Mouse (Mus musculus): ENCODE data around the gene Ankrd28.
A peak's percentile ranks its signal among the peaks of the same experiment; 100 is the strongest.

Gene Ankrd28

DNA sequence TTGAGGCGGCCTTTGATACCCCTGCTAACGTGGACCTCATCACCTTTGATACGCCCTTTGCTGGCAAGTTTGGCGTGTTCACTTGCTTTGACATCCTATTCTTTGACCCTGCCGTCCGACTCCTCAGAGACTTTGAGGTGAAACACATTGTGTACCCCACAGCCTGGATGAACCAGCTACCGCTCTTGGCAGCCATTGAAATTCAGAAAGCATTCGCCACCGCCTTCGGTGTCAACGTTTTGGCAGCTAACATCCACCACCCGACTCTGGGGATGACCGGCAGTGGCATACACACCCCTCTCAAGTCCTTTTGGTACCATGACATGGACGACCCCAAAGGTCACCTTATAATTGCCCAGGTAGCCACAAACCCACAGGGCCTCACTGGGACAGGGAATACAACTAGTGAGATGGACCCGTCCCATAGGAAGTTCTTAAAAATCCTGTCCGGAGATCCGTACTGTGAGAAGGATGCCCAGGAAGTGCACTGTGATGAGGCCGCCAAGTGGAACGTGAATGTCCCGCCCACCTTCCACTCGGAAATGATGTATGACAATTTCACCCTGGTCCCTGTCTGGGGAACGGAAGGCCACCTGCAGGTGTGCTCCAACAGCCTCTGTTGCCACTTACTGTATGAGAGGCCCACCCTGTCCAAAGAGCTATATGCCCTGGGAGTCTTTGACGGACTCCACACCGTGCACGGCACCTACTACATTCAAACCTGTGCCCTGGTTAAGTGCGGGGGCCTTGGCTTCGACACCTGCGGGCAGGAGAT is 163.3 kb downstream of the Ankrd28 start:
- DNase-seq (ENCODE audit: extremely low spot score, low spot score): no peak

DNA sequence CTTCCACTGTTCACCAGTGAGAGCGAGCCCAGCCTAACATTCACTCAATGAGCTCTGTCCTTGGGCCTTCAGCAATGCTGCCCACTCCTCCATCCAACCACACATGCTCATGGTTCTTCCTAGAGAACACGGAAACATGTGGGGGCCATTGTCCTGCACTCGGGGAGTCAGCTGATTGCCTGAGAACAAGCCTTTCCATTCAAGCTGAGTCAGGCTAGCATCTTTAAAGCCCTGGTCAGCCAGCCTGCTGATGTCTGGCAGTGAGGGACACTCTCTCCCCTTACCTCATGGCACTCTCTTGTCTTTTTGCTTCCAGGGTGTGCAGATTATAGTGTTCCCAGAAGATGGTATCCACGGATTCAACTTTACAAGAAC is 164.9 kb downstream of the Ankrd28 start:
- DNase-seq (ENCODE audit: extremely low spot score, low spot score): no peak

DNA sequence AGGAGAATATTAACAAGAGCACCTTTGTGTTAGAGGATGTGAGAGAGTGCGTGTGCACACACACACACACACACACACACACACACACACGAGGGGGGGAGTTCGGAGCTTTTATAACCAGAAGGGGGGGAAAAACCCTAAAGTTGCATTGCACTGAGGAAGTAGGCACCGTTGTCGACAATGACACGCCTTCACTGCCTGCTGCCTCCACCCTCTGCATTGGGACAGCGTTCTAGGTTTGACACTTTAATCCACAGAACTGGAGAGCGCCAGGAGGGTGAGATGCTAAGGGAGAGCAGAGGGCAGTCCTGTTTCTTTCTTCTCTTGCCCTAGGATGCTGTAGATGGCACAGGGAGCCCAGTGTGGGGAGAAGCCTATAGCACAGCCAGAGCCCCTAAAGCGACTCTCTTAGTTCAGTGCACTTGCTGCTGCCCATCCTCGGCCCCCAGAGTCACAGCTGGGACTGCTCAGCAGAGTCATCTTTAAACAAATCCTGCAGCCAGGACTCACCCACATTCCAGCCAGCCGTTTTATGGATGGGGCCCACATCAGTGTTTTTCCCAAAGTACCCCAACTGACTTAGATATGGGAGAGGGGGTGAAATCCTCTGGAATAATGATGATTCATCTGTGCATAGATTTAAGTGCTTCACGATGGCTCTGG is 165.4 kb downstream of the Ankrd28 start:
- DNase-seq (ENCODE audit: extremely low spot score, low spot score): no peak

DNA sequence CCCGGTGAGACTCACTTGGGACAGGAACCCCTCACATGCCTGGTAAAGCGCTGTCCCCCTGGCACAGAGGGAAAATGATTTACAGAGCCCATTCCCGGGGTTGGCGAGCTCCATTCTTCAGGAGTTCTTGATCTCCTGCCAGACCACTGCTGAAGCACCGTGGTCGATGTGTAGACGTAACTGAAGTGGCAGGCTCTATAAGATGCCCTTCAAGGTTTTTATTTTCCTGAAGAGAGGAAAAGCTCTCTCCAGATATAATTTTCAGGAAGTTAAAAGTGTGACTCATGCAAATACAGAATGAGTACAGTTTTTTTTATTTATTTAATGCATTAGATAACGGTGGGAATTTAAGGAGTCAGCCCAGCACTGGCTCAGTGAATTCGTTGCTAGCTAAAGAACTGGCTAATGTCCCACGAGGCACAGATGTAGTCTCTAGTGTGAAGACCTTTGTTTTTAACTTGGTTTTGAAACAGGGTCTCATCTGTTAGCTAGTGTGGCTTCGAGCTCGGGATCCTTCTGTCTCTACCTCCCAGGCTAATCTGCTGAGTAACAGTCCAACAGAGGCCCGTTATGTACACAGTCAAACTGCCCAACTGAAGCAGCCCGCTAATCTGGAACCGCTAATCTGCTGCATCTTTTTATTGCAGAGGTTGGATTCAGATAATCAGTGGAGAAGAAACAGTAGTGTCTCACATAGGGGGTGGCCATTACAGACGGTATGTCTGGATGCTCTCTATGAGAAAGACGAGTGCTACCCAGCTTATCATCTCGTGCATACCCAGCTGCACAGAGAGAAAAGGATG is 166.2 kb downstream of the Ankrd28 start:
- no peak for DNase-seq (ENCODE audit: extremely low spot score, low spot score)

DNA sequence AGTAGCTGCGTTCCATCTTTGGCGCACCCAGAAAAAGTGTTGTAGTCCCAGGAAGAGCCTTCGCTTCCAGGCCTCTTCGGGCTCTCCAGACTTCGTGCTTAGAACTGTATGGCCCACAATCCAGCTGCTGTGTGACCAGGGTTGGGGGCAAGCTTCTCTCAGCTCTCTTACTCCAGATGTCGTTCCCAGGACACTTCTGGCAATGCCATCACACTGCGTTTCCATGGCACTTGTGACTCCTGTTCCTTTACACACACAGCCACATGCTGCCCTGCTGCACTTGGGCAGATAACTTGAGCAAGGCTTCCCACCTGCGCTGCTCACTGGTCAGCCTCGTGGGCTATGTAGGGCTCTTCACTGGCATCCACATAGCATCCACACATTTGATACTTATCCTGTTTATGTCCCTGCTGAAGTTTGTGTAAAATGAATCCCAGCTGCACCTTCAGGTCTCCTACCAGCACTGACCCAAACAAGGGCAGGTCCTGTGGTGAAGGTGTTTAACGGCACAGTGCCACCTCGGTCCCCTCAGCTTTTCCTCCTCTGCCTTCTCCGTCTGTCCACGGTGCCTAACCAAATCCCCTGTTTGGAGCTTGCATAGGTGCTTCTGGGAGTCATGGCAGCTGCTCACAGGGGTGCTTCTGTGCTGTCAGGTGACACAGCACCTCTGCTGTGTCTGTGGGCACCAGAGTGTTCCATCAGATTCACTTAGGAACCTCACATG is 166.9 kb downstream of the Ankrd28 start:
- DNase-seq (ENCODE audit: extremely low spot score, low spot score): no peak

DNA sequence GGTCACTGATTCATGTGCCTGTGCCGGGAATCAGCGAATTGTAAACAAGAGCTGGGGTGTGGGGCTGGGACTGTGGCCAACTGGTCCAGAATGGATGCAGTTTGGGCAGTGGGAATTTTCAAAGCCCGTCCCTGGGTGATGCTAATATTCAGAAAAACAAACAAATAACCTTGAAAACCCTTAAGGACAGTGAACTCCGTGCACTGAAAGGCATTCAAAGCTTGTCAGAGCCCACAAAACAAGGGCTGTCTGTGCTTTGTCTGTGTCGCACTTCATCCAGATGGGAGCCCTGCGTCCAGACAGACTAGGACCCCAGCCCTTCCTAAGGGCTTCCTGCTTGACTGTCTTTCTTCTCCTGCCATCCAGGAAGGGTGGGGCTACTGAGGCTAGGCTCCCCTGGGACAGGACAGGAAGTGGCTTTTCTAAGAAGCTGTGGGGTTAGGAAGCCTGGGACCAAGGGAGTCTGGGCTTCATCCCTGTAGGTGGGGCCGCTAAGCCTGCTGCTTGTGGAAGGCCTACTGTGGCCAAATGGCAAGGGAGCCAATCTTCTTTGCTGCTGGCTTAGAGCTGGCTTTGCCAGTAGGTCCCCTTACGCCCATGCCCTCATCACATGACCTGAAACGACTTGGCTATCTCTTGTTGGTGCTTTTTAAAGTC is 167.8 kb downstream of the Ankrd28 start:
- DNase-seq (ENCODE audit: extremely low spot score, low spot score): peak; percentile 50

DNA sequence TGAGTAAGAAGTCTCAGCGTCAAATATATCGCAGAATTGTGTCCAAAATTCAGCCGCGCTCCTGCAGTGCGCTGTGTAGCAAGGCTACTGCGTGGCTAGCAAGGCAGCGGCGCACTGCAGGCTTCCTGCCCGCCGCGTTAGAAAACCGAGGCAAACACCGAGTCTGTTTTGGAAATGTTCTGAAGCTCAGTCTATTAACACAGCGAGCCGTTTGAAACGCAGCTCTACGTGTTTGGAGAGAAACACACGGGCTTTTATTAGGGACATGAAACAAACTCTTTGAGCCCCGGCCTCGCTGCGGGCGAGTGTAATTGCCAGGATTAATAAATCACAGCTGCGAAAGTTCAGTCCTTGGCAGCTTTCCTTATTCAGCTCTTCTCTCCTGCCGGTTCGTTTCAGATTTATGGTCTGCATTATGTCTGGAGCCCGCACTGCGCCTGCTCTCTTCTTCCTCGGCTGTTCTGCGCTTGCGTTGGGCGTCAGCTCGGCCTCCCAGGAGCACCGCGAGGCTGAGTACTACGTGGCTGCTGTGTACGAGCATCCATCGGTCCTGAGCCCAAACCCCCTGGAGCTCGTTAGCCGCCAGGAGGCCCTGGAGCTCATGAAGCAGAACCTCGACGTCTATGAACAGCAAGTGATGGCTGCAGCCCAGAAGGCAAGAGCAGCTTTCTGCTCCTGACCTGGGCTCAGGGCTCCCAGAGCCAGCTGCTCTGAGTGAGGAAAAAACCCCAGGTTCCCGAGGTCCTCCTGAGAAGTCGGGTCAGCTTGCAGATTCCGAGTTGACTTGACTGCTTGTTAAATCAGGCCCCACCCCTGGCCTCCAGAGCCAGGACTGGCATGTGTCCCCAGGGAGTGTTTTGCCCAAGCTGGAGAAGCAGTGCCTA is 168.5 kb downstream of the Ankrd28 start:
- peak; percentile 87 for DNase-seq (ENCODE audit: extremely low spot score, low spot score)

DNA sequence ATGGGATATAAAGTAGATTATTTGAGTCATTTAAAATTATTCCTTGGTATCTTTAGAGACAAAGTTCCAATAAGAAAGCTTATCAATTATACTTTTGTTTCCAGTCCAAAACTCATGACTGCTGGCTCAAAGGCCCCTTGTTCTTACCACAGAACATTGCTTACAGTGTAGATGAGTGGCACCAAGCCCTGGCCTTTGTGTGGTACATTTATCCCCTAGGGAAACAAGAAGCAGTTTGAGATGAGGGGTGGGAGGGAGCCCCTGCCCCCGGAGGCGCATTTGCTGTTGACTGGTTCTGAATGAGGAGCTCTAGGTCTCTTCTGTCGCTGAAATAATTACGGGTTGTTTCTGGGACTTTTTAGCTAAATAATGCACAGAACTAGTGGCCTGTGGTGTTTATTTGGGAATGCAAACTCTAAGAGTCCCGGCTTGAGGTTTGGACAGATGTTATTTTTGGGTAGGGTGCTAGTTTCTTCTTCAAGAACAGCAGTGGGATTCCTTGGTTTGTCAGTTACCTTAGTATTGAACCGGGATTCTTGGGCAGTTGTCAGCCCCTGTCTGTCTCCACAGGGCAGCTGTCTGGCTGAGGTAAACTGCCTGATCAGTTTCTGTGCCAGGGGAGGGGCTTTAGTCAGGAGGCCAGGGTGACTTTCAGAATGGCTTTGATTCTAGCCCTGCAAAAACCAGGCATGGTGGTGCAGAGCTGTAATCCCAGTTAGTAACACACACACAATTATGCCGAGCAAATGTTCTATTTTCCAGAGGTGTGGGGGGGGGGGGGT is 169.9 kb downstream of the Ankrd28 start:
- no peak for DNase-seq (ENCODE audit: extremely low spot score, low spot score)

DNA sequence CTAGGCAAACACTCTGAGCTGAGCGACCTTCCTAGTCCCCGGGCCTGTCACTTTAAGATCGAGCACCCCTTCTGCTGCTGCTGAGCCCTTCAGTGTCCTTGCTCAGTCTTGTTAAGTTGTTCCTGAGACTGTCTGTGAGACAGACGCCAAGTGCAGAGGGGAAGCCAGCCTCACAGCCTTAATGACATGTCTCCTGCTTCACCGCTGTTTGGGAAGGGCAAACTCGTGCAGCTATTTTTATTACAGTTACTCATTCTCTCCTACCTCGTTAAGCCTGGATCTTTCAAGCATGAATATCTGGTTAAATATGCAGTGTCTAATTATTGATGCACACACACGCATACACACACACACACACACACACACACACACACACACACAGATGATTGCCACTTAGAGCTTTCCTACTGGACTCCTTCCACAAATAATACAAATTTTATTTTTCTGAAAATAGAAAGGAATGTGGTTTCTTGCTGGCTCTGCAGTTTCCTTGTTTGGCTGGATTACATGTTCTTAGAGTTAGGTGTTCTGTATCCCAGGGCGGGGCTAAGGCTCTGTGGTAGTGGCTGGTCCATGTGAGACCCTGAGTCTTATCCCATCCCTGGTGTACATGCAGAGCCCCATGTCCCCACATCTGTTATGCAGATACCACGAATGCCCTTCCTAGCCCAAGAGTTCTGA is 170.8 kb downstream of the Ankrd28 start:
- DNase-seq (ENCODE audit: extremely low spot score, low spot score): no peak

DNA sequence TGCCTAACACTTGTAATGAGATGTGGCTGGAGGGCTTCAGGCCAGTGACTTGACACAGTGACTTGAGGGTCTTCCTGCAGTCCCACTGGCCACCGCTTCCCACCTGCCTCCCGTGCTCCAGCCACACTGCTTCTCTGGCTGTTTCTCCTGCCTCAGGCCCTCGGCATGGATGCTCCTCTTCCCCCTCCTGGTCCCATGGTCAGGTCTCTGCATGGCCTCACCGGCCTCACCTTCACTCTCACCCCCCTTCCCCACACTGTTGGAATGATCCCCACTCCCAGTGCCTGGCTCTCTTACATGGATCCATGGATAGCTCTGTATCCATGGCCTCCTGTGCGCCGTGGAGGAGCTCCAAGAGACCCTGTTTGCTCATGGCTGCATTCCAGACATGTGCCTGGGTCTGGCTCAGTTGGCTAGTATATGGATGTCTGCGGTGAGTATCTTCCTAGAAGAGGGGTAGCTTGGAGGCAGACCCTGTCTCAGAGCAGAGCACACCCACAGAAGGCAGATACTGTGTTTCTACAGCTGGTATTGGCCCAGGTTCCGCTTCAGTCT is 172.2 kb downstream of the Ankrd28 start:
- DNase-seq (ENCODE audit: extremely low spot score, low spot score): no peak

DNA sequence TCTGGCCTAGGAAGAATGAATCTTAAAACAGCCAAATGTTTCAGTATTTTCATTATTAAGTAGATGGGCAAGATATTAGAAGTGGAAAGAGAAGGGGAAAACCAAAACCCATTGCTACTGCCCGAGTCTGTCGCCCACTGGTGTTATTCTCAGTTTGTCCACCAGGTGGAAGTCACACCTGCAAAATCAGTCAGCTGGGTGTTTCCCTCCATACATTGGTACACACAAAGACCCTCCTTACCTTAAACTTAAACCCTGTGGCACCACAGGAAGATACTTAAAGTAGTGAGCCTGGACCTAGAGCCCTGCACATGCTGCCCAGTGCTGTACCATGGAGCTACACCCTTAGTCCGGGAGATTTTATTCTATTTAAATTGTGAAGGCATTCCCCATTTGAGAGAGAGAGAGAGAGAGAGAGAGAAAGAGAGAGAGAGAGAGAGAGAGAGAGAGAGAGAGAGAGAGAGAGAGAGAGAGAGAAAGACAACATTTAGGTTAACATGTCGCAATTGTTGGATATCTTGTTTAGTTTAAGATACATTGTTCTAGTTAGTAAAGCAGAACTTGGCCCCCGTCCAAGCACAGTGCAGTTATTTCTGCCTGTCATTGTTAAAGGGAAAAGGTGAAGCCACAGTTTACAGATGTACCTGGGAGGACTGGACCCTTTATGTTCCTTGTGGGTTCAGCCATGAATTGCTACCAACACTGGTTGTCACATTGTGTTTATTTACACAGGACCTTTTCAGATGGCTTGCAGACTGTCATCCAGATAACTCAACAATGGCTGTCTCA is 173.4 kb downstream of the Ankrd28 start:
- peak; percentile 76 for DNase-seq (ENCODE audit: extremely low spot score, low spot score)

DNA sequence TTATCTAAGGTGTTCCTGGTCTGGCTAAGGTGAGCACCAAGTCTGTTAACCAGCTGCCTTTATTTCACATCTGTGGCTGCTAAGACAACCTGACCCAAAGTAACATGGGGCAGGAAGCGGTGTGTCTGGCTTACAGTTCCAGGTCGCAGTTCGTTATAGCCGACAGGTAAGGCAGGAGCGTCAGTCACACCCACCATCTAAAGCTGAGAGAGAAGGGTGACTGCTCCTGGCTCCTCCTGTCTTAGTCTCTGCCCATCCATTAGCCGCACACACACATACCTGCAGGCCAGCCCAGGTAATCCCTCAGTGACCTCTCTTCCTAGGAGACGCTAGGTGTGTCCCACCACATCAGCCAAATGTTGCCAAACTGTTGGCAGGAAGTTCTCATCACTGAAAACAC is 174.1 kb downstream of the Ankrd28 start:
- no peak for DNase-seq (ENCODE audit: extremely low spot score, low spot score)

DNA sequence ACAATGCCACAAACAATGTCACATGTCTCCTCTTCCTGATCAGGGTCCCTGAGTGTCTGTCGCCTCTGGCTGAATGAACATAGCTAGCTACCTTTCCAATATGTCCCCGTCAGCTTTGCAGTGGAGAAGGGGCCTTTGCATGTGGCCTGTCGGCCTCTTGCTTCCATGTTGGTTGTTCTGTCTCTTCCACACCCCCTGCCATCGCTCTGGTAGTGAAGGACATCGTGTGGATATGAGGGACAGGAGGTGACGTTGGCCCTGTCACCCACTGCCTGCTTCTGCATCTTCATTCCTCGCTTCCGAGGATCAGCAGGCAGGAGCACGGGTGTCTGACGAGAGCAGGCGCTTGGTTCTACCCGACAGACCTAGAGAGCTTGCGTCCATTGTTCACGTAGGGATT is 175.0 kb downstream of the Ankrd28 start:
- no peak for DNase-seq (ENCODE audit: extremely low spot score, low spot score)

DNA sequence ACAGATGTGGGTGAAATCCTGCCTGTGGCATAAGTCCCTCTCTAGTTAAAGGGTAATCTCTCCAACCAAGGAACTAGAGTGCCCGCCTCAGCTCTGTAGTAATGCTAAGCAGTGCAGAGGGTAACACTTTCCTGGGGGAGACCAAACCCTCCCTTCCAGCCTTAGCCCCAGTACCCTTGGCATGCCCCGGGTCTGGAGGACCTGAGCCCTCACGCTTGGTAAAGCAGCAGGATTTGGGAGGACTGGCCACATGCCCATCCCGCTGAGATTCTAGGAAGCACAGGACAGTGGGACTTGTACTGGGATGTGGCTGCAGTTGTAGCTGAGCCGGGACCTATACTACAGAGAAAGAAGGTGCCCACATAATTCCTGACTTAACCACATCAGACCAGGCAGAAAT is 175.6 kb downstream of the Ankrd28 start:
- no peak for DNase-seq (ENCODE audit: extremely low spot score, low spot score)

DNA sequence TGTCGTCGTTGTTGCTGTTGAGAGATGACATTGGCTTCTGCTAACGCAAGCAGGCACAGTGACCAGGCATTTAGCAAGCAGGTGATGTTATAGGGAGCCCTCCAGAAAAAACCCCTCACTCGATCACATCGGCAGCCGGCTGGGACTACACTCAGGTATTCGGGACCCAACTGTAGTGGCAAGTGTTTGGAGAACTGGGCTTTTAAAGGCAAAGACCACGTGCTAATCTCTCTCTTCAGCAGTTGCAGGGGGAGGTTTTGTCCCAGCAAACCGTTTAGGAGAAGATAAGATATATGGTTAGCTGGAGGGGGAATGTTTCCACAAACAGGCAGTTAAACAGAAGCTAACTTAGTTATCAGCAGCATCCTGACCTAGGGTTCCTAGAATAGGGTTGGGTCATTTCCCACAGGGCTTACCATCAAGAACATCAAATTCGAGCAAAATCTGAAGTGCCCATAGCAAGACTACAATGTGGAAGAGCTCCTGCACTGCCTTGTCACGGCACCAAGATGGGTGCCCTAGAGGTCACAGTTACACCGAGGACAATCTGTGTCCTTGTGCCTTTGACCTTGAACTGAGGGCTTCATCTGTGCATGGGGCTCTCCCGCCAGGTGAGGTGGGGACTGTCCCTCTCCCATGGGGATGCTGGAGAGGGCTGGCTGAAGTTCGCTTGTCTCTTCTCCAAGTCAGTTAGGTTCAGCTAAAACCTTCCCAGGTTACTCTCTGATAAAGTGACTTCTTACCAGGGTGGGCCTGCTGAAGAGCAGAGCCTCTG is 177.2 kb downstream of the Ankrd28 start:
- no peak for DNase-seq (ENCODE audit: extremely low spot score, low spot score)

DNA sequence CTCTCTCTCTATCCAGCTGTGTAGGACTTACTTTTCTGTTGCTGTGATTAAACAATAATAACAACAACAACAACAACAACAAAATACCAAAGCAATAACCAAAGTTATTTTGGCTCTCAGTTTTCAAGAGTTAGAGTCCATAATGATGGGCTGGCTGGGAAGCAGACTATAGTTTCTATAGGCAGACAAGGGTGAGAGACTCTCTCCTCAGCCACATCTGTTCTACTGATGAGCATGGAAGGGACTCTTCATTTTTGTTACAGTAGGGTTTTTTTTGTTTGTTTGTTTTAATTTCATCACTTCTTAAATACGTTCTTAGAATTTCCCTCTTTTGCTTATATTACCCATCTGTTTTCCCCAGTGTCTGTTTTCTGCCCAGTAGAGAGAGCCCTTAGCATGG is 177.8 kb downstream of the Ankrd28 start:
- no peak for DNase-seq (ENCODE audit: extremely low spot score, low spot score)

DNA sequence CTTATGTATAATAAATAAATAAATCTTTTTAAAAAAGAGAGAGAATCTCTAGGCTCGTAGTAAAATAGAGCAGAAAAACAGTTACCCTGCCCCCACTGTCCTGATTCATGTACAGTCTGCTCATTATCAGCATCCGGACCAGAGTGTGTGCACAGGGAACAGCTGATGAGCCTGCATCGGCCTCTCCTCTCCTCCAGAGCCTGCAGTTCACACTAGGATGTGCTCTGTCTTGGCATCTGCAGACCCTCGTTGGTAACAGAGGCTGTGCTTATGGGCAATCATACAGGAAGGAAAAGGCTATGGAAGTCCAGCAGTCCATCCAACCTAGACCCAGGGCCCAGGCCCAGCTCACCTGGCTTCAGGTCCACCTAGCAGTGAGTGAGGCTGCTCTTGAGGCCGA is 178.3 kb downstream of the Ankrd28 start:
- DNase-seq (ENCODE audit: extremely low spot score, low spot score): no peak
